Comparison of ENCODE assay signal across 21 mouse cellular contexts in the genomic region with DNA sequence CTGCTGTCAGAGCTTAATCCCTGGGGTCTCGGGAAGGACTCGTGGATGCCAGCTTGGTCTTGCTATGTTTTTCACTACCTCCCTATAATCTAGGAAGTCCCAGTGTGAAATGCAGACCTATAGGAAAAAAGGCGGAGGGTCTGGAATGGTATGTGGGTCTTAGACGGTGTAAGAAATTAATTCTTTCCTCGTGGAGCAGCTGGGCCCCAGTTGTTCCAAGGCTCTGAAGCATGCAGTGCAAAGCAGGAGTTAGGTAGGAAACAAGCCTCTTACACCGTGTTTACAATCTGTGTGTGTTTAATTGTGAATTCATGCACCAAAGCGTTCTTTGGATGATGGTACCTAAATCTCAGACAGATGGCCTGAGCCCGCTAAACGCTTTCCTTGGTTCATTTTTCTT.
"Had no signal": no experiment of that assay in that cellular context is flagged by ENCODE, and none has a peak within 500 bp of the region (broad histone marks: within the 10 kb centered on the region; RNA-seq: fewer than 3 reads in every experiment).

No protein-coding gene starts in this region.

- ATAC-seq: liver, postnatal 0 days; lung, postnatal 0 days; midbrain, embryonic 13.5 days; midbrain, embryonic 15.5 days had no signal

- H3K9ac ChIP-seq: liver, embryonic 15.5 days; liver, postnatal 0 days; lung, embryonic 15.5 days; midbrain, embryonic 13.5 days; midbrain, embryonic 15.5 days; neural tube, embryonic 12.5 days; neural tube, embryonic 15.5 days had no signal

- H3K36me3 ChIP-seq: liver, embryonic 15.5 days; lung, embryonic 15.5 days; midbrain, embryonic 10.5 days; midbrain, embryonic 13.5 days; midbrain, embryonic 15.5 days; neural tube, embryonic 12.5 days; neural tube, embryonic 15.5 days had no signal

- DNase-seq: liver, postnatal 0 days; lung, adult 2 months; lung, postnatal 14 days; lung, postnatal 4 days; retina, postnatal 1 day; right cerebral cortex, adult 18-20 months; right cerebral cortex, postnatal 25 days; right cerebral cortex, postnatal 4 days; spleen, adult 18-20 months; thymus, adult 18-20 months; thymus, postnatal 14 days; thymus, postnatal 36 days had no signal

- H3K27ac ChIP-seq: liver, embryonic 15.5 days; lung, embryonic 15.5 days; midbrain, embryonic 10.5 days; midbrain, embryonic 13.5 days; midbrain, embryonic 15.5 days; neural tube, embryonic 12.5 days; neural tube, embryonic 15.5 days had no signal

- H3K27me3 ChIP-seq: liver, embryonic 15.5 days; lung, embryonic 15.5 days; midbrain, embryonic 13.5 days; midbrain, embryonic 15.5 days; neural tube, embryonic 12.5 days; neural tube, embryonic 15.5 days had no signal

- H3K9me3 ChIP-seq: liver, embryonic 15.5 days; lung, embryonic 15.5 days; midbrain, embryonic 10.5 days; midbrain, embryonic 13.5 days; midbrain, embryonic 15.5 days; neural tube, embryonic 12.5 days; neural tube, embryonic 15.5 days had no signal

- H3K4me3 ChIP-seq: liver, embryonic 15.5 days; lung, embryonic 15.5 days; midbrain, embryonic 10.5 days; midbrain, embryonic 13.5 days; midbrain, embryonic 15.5 days; myocyte; neural tube, embryonic 12.5 days; neural tube, embryonic 15.5 days had no signal

- H3K4me1 ChIP-seq: liver, embryonic 15.5 days; lung, embryonic 15.5 days; midbrain, embryonic 10.5 days; neural tube, embryonic 12.5 days; neural tube, embryonic 15.5 days had no signal

- H3K4me2 ChIP-seq: liver, embryonic 15.5 days; lung, embryonic 15.5 days; midbrain, embryonic 13.5 days; midbrain, embryonic 15.5 days; neural tube, embryonic 12.5 days; neural tube, embryonic 15.5 days had no signal
